Mouse (Mus musculus) liver, postnatal 0 days (tissue): ENCODE measurements at regions not wholly inside any gene's neighbourhood (a gene's known extent, or its start where the extent isn't known, plus 50 kb on each side); places are given as distances from the start of the nearest gene placed in this dataset.

Source experiments
- CTCF ChIP-seq: sonication (generic); IDR thresholded peaks from 2 replicates; pipeline ENCODE4 v1.5.1; 2016; ENCODE audit warnings: antibody characterized with exemption, low read depth
- EP300 ChIP-seq: IDR thresholded peaks from 2 replicates; pipeline ENCODE4 v1.6.1; 2016; ENCODE audit warnings: antibody characterized with exemption, low read depth, mild to moderate bottlenecking

GRCm38 (mm10) chr17:68164666-68165065, 108.9 kb upstream of the L3mbtl4 start:
- TF ChIP-seq CTCF (no peak), EP300 (no peak)
